Mouse (Mus musculus): ENCODE data around the gene Ankrd11.

The Ankrd11 gene

GRCm38 (mm10) chr8:122960932-122961331 is 81.1 kb downstream of the Ankrd11 start:
- no peak for DNase-seq

GRCm38 (mm10) chr8:122960323-122960722 is 81.8 kb downstream of the Ankrd11 start:
- DNase-seq = no peak

- no peak for DNase-seq
Measured at GRCm38 (mm10) chr8:122955997-122956396, 86.1 kb downstream of the Ankrd11 start.

- no peak for DNase-seq
Measured at GRCm38 (mm10) chr8:122955195-122955594, 86.9 kb downstream of the Ankrd11 start.

- no peak for DNase-seq
Measured at GRCm38 (mm10) chr8:122954090-122954799, 87.8 kb downstream of the Ankrd11 start.

GRCm38 (mm10) chr8:122953028-122953427 is 89.0 kb downstream of the Ankrd11 start:
- no peak for DNase-seq

- DNase-seq = no peak
Measured at GRCm38 (mm10) chr8:122951456-122951855, 90.6 kb downstream of the Ankrd11 start.

GRCm38 (mm10) chr8:122949701-122950100 is 92.4 kb downstream of the Ankrd11 start:
- no peak for DNase-seq

GRCm38 (mm10) chr8:122945775-122946174 is 96.3 kb downstream of the Ankrd11 start:
- DNase-seq = no peak

- DNase-seq = peak in 1 of 2 experiments; percentile 69
Measured at GRCm38 (mm10) chr8:122942803-122943713, 99.0 kb downstream of the Ankrd11 start.

- no peak for DNase-seq
Measured at GRCm38 (mm10) chr8:122938591-122938990, 103.5 kb downstream of the Ankrd11 start.

GRCm38 (mm10) chr8:122938170-122938569 is 103.9 kb downstream of the Ankrd11 start:
- DNase-seq = peak in 1 of 2 experiments; percentile 51

GRCm38 (mm10) chr8:122937545-122938053 is 104.5 kb downstream of the Ankrd11 start:
- DNase-seq = peak; percentile 47 to 51

- DNase-seq = no peak
Measured at GRCm38 (mm10) chr8:122935912-122936311, 106.2 kb downstream of the Ankrd11 start.

GRCm38 (mm10) chr8:122935118-122935517 is 107.0 kb downstream of the Ankrd11 start:
- peak in 1 of 2 experiments; percentile 47 for DNase-seq

GRCm38 (mm10) chr8:122933973-122934372 is 108.1 kb downstream of the Ankrd11 start:
- DNase-seq = no peak

GRCm38 (mm10) chr8:122932561-122932959 is 109.5 kb downstream of the Ankrd11 start:
- no peak for DNase-seq

- peak in 1 of 2 experiments; percentile 42 for DNase-seq
Measured at GRCm38 (mm10) chr8:122931834-122932560, 110.1 kb downstream of the Ankrd11 start.

- no peak for DNase-seq
Measured at GRCm38 (mm10) chr8:122928631-122929224, 113.3 kb downstream of the Ankrd11 start.

- peak in 1 of 2 experiments; percentile 38 for DNase-seq
Measured at GRCm38 (mm10) chr8:122927841-122928240, 114.2 kb downstream of the Ankrd11 start.

GRCm38 (mm10) chr8:122926782-122927181 is 115.3 kb downstream of the Ankrd11 start:
- DNase-seq = no peak

Data from cerebellum, postnatal 36 days (tissue).